Mouse (Mus musculus) liver, embryonic 18 days (tissue): Measurements from ENCODE around the gene E130208F15Rik. TPM values are rescaled to one million over a fixed set of nuclear protein-coding genes. Genes with fewer than 3 reads are reported as not detected.

Experiments
- polyA plus RNA-seq: library from polyadenylated mRNA; depleted of rRNA; stranded (reverse); fragments of >200 nt; gene quantifications from 2 replicates; pipeline ENCODE4 v1.2.3, GENCODE M21; 2012; rRNA removed

The E130208F15Rik gene
- 0.35 and 0.37 TPM in 2 replicates for polyA plus RNA-seq

DNA sequence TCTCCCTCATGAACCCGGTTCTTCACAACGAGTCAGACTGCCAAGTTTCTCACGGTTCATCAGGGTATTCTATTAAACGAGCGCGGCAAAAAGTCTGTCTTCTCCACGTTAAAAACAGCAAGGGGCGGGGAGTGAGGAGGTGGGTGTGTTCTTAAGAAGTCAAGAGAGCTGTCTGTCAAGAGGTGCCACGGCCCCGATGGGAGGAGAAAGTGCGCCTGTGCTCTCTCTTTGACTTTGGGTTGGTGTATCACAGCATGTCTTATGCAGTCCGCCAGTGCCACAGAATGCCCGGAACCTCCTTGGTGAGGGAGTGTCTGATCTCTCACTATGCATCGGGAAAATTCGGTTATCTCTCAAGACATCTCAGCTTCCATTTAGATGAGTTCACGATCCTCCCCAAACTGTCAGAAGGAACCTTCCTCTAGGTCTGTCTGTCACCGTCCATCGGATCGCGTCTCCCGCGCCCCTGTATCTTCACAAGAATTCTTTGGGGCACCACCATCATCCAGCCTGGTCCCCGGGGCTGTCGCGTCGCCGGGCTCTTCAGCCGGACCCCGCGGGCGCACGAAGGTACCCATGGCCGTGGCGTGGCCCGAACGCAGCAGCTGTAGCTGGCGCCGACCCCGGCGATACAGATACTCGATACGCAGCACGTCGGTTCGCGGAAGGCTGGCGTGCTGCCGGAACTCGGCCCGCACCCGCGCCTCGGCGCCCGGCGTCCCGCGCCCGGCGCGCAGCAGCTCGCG lies at the start of gene E130208F15Rik:
Gene E130208F15Rik (plus strand): TSS at position 202 of the 746 bp plus-strand sequence.

DNA sequence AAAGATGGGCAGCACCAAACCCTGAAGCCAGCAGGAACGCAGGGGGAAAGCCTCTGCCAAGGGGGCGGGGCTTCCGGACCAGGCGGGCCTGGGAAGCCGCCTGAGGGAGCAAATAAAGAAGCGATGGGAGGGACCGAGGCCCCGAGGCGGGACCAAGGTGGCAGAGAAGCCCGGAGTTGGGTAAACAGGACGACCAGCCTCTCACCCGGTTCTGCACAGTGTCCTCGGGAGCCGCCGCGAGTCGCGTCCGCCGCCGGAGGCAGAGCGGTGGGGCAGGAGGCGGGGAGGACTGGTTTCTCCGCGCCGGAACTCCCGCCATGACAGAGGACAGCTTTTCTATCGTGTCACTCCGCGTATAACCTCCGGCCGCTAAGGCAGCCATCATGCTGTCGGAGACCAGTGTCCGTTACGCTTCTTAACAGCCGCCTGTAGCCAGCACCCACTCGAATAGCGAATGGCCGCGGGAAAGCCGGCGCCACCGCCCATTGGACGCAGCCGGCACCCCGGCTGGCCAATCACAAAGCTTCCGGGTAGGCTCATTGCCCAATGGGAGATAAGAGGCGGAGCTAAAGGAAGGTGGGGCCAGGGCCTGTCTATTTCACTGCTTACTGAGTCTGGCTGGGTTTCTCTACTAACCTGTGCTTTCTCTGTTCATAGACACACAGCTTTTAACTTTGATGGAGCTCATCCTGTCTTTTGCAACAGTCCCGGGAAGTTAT lies 41.4 kb upstream of the E130208F15Rik start, which contains the start of the genes Thap8 and Wdr62:
Gene Thap8 (plus strand): TSS at position 144 of the 719 bp plus-strand sequence.
Gene Wdr62 (minus strand): TSS at position 469 of the 719 bp plus-strand sequence.

DNA sequence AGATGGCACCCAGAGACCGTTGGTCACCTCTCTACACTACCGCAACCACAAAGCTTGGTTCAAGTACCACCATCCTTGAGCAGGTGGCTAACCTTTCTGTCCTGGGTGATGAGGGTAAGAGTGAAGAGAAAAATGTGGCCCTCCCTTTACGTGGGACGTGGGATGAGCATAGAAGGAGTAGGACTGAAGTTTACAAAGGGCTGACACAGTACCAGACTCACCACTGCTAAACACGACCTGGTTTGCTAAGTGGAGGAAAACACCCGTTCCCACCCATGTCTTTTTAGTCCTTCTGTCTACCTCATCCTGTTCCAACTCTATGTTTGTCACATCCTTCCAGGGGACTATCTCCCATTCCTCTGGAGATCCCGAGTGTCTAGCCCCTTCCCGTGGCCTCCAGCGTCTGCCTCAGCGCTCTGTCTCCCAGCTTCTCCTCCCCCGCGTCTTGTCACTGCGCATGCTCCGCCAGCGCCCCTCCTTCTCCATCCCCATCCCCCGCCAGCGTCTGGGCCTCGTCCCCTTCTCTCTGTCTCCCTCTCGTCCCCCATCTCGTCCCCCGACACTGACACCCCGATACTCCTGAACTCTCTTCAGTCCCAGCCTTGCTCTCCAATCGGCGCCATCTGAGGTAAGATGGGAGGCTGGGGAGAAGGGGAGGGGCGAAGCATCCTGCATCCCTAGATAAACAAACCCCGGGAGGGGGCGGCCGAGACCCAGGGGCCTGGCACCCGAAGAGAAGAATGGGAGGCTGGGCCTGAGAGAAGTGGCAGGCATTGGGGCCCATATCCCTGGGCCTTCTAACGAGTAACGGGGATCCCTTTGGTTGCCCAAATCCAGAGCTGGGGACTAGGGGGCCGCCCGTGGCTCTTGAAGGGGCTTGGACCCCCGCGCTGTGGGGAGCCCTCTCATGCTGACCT lies 30.1 kb upstream of the E130208F15Rik start, which contains the start of gene Clip3:
Gene Clip3 (plus strand): TSS at position 514 of the 917 bp plus-strand sequence.

DNA sequence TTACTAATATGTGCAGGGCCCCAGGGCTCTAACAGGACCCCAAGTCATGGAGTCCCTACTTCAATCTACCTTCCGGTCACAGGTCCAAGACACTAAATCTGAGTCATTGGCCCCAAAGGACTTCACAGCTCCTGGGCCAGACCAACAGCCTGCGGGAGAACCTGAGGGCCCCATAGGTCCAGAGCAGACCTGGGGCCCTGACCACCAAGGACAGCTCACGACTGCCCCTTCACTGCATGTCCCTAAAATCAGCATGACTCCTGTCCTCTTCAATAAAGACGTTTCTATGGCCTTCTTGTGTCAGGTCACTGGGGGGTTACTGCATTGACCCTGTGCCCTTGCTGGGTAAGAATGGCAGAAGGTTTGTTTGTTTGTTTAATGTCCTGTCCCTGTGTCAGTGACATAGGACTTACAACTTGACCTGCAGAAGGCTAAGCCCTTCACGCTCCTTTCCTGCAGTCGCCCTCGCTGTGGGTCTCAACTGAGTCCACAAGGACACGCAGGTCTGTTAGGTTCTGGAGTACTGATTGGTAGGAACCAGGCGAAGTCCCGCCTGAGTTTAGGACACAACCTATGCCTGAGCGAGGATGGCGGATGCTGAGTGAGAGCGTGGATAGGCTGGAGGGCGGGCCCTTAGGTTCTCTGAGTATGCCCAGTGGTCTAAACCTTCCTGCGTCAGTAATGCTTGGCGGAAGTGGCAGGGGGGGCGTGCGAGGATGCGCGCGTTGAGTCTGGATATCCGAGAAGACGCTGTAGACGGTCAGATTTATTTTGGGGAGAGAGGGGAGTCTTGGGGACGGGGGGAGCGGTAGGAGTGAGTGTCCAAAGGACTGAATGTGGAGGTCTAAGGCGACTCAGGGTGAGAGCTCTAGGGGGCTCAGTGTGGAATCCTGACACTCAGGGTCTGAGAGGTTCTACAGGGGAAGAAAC lies 13.2 kb upstream of the E130208F15Rik start, which contains the start of gene Alkbh6:
Gene Alkbh6 (plus strand): TSS at position 642 of the 930 bp plus-strand sequence.

DNA sequence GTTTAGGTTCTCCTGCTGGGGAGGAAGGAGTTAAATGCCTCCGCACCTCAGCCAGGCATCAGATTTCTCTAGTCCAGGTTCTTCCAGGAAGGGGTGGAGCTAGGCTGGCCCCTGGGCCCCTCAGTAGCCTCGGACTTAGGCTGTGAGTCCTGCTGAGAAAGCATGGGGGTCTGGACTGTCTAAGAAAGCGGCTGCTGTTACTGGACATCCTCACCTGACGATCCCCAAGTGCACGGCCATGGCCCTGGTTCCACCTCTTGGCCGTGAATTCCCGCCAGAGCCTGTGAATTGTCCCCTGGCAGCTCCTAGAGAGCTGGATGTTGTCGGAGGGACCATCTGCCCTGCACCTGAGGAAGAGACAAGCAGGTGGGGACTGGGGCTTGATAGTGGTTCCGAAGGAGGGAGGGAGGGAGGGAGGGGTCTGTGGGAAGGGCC lies 6.8 kb upstream of the E130208F15Rik start, which contains the start of gene Syne4:
Gene Syne4 (plus strand): TSS at position 87 of the 435 bp plus-strand sequence.

DNA sequence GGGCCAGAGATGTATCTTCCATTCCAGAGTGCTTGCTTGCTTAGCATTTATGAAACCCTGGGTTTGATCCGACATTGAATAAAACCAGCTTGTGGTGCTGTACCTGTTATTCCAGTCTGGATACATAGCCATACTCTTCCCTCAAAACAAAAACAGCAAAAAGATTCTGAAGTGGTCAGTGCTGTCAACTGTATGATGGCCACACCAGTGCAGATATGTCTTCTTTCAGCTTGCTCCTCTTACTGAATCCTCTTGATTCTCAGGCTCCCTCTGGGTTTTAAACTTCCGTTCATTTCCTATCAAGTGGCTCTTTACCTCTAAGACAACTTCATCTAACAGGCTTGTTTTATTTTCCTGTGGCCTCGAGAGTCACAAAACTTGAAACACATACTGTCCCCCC lies 2.3 kb downstream of the E130208F15Rik start, which contains the start of gene Sdhaf1:
Gene Sdhaf1 (minus strand): TSS at position 101 of the 400 bp plus-strand sequence.

DNA sequence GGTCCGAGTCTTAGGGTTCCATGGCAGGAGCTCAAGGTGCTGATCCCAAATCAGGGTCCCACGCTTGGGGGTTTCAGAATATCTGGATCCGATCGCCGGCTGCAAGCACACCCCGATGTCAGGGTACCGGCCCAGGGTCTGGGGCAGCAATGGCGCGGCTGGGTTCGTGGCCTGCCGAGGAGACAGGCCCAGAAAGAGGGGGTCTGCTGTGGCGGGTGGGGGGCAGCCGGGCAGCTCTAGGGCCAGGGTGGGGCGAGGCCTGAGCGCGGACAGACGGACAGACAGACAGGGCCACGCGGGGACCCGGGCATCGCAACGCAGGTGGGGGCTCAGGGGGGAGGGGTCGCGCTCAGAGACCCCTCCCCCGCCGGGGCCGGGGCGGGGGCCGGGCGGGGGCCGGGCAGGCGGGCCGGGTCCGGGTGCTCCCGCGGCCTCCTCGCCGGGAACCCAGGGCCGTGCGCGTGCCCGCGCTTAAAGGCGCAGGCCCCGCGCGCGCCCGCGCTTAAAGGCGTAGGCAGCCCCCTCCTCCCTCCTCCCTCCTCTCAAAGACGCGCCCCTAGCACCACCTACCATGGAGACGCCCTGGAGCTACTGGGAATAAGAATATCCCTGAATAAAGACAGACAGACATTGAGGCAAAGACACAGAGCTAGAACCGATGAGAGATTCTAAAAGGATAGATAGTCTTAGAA lies 41.3 kb downstream of the E130208F15Rik start, which contains the start of gene Lrfn3:
Gene Lrfn3 (minus strand): TSS at position 121 of the 692 bp plus-strand sequence.

Other genes with a start within 250 kb of the E130208F15Rik start
- 0.34 and 0.35 TPM in 2 replicates for gene Zfp82, start 248.8 kb upstream of the E130208F15Rik start, polyA plus RNA-seq
- gene Gm26920, start 231.3 kb upstream of the E130208F15Rik start, polyA plus RNA-seq = 0.04 and 0.05 TPM in 2 replicates
- gene Zfp566, start 231.2 kb upstream of the E130208F15Rik start, polyA plus RNA-seq = 0.59 and 0.87 TPM in 2 replicates
- 7.9 and 8.2 TPM in 2 replicates for gene Zfp260, start 227.0 kb upstream of the E130208F15Rik start, polyA plus RNA-seq
- gene Zfp382, start 199.8 kb upstream of the E130208F15Rik start, polyA plus RNA-seq = 0.58 and 0.79 TPM in 2 replicates
- 19.5 and 20.2 TPM in 2 replicates for gene Zfp146, start 152.0 kb upstream of the E130208F15Rik start, polyA plus RNA-seq
- gene Cox7a1, start 137.6 kb upstream of the E130208F15Rik start, polyA plus RNA-seq = 8.5 and 12.2 TPM in 2 replicates
- 118 and 128 TPM in 2 replicates for gene Capns1, start 122.9 kb upstream of the E130208F15Rik start, polyA plus RNA-seq
- 52.4 and 53.8 TPM in 2 replicates for gene Polr2i, start 89.8 kb upstream of the E130208F15Rik start, polyA plus RNA-seq
- gene Tbcb, start 89.5 kb upstream of the E130208F15Rik start, polyA plus RNA-seq = 16.3 and 18.1 TPM in 2 replicates
- gene Ovol3, start 86.0 kb upstream of the E130208F15Rik start, polyA plus RNA-seq = not detected in 2 replicates
- gene Thap8, start 41.6 kb upstream of the E130208F15Rik start, polyA plus RNA-seq = 0.03 and 0.06 TPM in 2 replicates
- 7.1 and 8.5 TPM in 2 replicates for gene Wdr62, start 41.3 kb upstream of the E130208F15Rik start, polyA plus RNA-seq
- gene Clip3, start 30.0 kb upstream of the E130208F15Rik start, polyA plus RNA-seq = 0.48 and 1.3 TPM in 2 replicates
- 18.7 and 21.2 TPM in 2 replicates for gene Alkbh6, start 13.0 kb upstream of the E130208F15Rik start, polyA plus RNA-seq
- 33.6 and 40.1 TPM in 2 replicates for gene Syne4, start 6.9 kb upstream of the E130208F15Rik start, polyA plus RNA-seq
- 6.4 and 7.1 TPM in 2 replicates for gene Sdhaf1, start 2.2 kb downstream of the E130208F15Rik start, polyA plus RNA-seq
- 4.1 and 4.2 TPM in 2 replicates for gene Lrfn3, start 41.0 kb downstream of the E130208F15Rik start, polyA plus RNA-seq
- 219 and 235 TPM in 2 replicates for gene Tyrobp, start 92.0 kb downstream of the E130208F15Rik start, polyA plus RNA-seq
- gene Hcst, start 98.1 kb downstream of the E130208F15Rik start, polyA plus RNA-seq = 9.2 and 10.5 TPM in 2 replicates
- 1.9 TPM in 2 replicates for gene Nfkbid, start 100.0 kb downstream of the E130208F15Rik start, polyA plus RNA-seq
- 2.4 and 2.6 TPM in 2 replicates for gene Aplp1, start 123.8 kb downstream of the E130208F15Rik start, polyA plus RNA-seq
- 0.08 and 0.24 TPM in 2 replicates for gene Kirrel2, start 135.9 kb downstream of the E130208F15Rik start, polyA plus RNA-seq
- 0.01 and 0.06 TPM in 2 replicates for gene Nphs1, start 136.6 kb downstream of the E130208F15Rik start, polyA plus RNA-seq
- gene Prodh2, start 171.9 kb downstream of the E130208F15Rik start, polyA plus RNA-seq = 170 and 183 TPM in 2 replicates
- 3.4 and 4.6 TPM in 2 replicates for gene Arhgap33, start 213.3 kb downstream of the E130208F15Rik start, polyA plus RNA-seq
- gene Hspb6, start 230.4 kb downstream of the E130208F15Rik start, polyA plus RNA-seq = 3.5 and 4.6 TPM in 2 replicates
- gene Proser3, start 230.6 kb downstream of the E130208F15Rik start, polyA plus RNA-seq = 3.4 and 6.2 TPM in 2 replicates
- gene Lin37, start 238.1 kb downstream of the E130208F15Rik start, polyA plus RNA-seq = 13.1 and 13.4 TPM in 2 replicates
- 20.0 and 21.9 TPM in 2 replicates for gene U2af1l4, start 241.6 kb downstream of the E130208F15Rik start, polyA plus RNA-seq
- gene Gm49396, start 241.6 kb downstream of the E130208F15Rik start, polyA plus RNA-seq = 0.68 and 0.95 TPM in 2 replicates
- 61.9 and 66.3 TPM in 2 replicates for gene Psenen, start 241.9 kb downstream of the E130208F15Rik start, polyA plus RNA-seq
- 1.2 and 1.3 TPM in 2 replicates for gene Igflr1, start 243.7 kb downstream of the E130208F15Rik start, polyA plus RNA-seq